Mouse (Mus musculus) spleen, adult 2 months (tissue): ENCODE measurements around the gene Slco1a6. TPM values are rescaled to one million over a fixed set of nuclear protein-coding genes. Genes with fewer than 3 reads are reported as not detected.
"Not testable (repeated sequence)": the region's sequence is repeated elsewhere in the genome, so short reads cannot be mapped to it uniquely, and the experiment has no call there.

Source experiments
- DNase-seq, 2 experiments: peaks; one replicate each; pipeline versions ENCODE4 v3.0.0 to v3.0.0-alpha.2; 2012 to 2021; ENCODE audit warnings: low spot score in 2 of 2, low read depth in 1 of 2
- H3K27ac ChIP-seq: fragments of 200-500 bp; 2 replicates; pipeline ENCODE4 v1.5.1; 2012; ENCODE audit warnings: low read length, inconsistent platforms; ENCODE audit not compliant: insufficient read depth
- H3K27me3 ChIP-seq: fragments of 200-500 bp; 2 replicates; pipeline ENCODE4 v1.6.1; 2012; ENCODE audit warnings: mild to moderate bottlenecking, moderate library complexity, low read length, inconsistent platforms; ENCODE audit not compliant: control insufficient read depth, insufficient read depth
- H3K36me3 ChIP-seq: fragments of 200-500 bp; 2 replicates; pipeline ENCODE4 v1.6.1; 2012; ENCODE audit warnings: mild to moderate bottlenecking, low read length, inconsistent platforms; ENCODE audit not compliant: control insufficient read depth, insufficient read depth
- H3K4me1 ChIP-seq: fragments of 200-500 bp; 2 replicates; pipeline ENCODE4 v1.6.1; 2011; ENCODE audit warnings: inconsistent platforms; ENCODE audit not compliant: control insufficient read depth, insufficient read depth, insufficient read length
- H3K4me3 ChIP-seq: fragments of 200-500 bp; 2 replicates; pipeline ENCODE4 v1.5.1; 2011; ENCODE audit warnings: mild to moderate bottlenecking, inconsistent platforms; ENCODE audit not compliant: insufficient read depth, insufficient read length; ENCODE audit errors: extremely low read depth
- CTCF ChIP-seq: fragments of 200-500 bp; IDR thresholded peaks from 2 replicates; pipeline ENCODE4 v1.5.1; 2011; ENCODE audit warnings: mild to moderate bottlenecking, inconsistent platforms; ENCODE audit not compliant: insufficient read depth, insufficient read length, insufficient replicate concordance; ENCODE audit errors: extremely low read depth
- POLR2A ChIP-seq: fragments of 200-500 bp; IDR thresholded peaks from 2 replicates; pipeline ENCODE4 v1.6.1; 2011; ENCODE audit warnings: low read depth, low read length, inconsistent platforms
- WGBS: fragments of 180-500 bp; shearing (Covaris S2); methylation state at CpG from one replicate; pipeline ENCODE4 v1.1.7; 2018; 5-methylcytosine and 5-hydroxymethylcytosine counted together
- polyA plus RNA-seq: library from polyadenylated mRNA; depleted of rRNA; stranded (reverse); fragments of >200 nt; gene quantifications from 2 replicates; pipeline ENCODE4 v1.2.3, GENCODE M21; 2012

Slco1a6 gene
- polyA plus RNA-seq, 1 experiment = not detected

DNA sequence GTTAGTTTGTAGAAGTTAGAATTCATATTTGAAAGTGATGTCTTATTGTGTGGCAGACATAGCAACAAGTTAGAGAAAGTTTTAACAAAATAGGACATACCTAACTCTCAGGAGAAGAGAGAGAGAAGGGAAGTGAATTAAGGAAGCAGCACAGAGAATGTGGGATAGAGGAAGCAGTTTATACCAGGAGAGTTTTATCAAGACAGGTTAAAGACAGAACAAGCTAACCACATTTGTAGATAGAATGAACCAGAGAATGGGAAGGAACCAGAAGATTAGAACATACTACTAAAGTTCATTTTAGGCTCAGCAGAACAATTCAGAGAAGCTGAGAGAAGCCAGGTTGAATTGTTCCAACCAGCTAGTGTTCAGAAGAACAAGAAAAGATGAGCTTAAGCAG lies 7.8 kb downstream of the Slco1a6 start:
- no peaks in the 10 kb centered on the region for H3K4me1 ChIP-seq
- no peak for TF ChIP-seq CTCF
- no peak for TF ChIP-seq POLR2A
- H3K27ac ChIP-seq = no peak overlapping the region
- H3K4me3 ChIP-seq = no peak overlapping the region
- H3K36me3 ChIP-seq = no peaks in the 10 kb centered on the region
- no peaks in the 10 kb centered on the region for H3K27me3 ChIP-seq
- DNase-seq = no peak

- no peaks in the 10 kb centered on the region for H3K27me3 ChIP-seq
- TF ChIP-seq POLR2A (no peak), CTCF (no peak)
- 80% methylated on average over 8 of the region's 8 CpGs for WGBS
Measured at GRCm38 (mm10) chr6:142194245-142194644, 14.1 kb downstream of the Slco1a6 start.

GRCm38 (mm10) chr6:142191962-142192361 lies 16.4 kb downstream of the Slco1a6 start:
- 59% methylated on average over 1 of the region's 1 CpGs for WGBS
- no peak overlapping the region for H3K27ac ChIP-seq
- no peak overlapping the region for H3K4me3 ChIP-seq
- H3K36me3 ChIP-seq = no peaks in the 10 kb centered on the region
- no peak for DNase-seq
- H3K4me1 ChIP-seq = no peaks in the 10 kb centered on the region
- H3K27me3 ChIP-seq = no peaks in the 10 kb centered on the region
- TF ChIP-seq CTCF (no peak), POLR2A (no peak)

More at GRCm38 (mm10) chr6:142194245-142194644, 14.1 kb downstream of the Slco1a6 start:
- no peaks in the 10 kb centered on the region for H3K36me3 ChIP-seq
- no peak overlapping the region for H3K4me3 ChIP-seq
- no peak overlapping the region for H3K27ac ChIP-seq
- DNase-seq = no peak
- H3K4me1 ChIP-seq = no peaks in the 10 kb centered on the region

DNA sequence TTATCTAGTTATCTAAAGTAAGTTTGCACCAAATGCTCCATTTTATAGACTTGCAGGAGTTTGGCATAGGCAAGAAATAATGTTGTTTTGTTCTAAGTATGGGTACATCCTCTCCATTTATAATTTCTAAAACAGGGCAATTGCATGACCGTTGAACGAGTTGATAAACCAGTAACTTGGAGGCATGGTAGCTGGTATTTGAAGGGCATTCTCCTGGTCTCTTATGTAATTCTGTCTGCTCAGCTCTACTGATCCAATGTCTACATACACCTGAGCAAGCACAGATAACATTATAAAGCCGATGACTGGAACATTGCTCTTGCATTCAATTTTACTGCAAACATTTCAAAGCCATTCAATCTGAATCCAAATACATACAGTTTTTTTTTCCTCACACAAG lies 20.9 kb downstream of the Slco1a6 start:
- H3K4me3 ChIP-seq = no peak overlapping the region
- H3K27me3 ChIP-seq = no peaks in the 10 kb centered on the region
- 93% methylated on average over 3 of the region's 3 CpGs for WGBS
- DNase-seq = no peak
- H3K4me1 ChIP-seq = no peaks in the 10 kb centered on the region
- no peak overlapping the region for H3K27ac ChIP-seq
- no peaks in the 10 kb centered on the region for H3K36me3 ChIP-seq
- TF ChIP-seq POLR2A (no peak), CTCF (no peak)

GRCm38 (mm10) chr6:142185868-142186415 lies 22.4 kb downstream of the Slco1a6 start:
- Histone ChIP-seq H3K4me3 (no peak overlapping the region), H3K36me3 (no peaks in the 10 kb centered on the region), H3K4me1 (no peaks in the 10 kb centered on the region), H3K27me3 (no peaks in the 10 kb centered on the region), H3K27ac (no peak overlapping the region)
- DNase-seq = no peak
- no peak for TF ChIP-seq POLR2A
- no peak for TF ChIP-seq CTCF
- 72% methylated on average over 2 of the region's 2 CpGs for WGBS

DNA sequence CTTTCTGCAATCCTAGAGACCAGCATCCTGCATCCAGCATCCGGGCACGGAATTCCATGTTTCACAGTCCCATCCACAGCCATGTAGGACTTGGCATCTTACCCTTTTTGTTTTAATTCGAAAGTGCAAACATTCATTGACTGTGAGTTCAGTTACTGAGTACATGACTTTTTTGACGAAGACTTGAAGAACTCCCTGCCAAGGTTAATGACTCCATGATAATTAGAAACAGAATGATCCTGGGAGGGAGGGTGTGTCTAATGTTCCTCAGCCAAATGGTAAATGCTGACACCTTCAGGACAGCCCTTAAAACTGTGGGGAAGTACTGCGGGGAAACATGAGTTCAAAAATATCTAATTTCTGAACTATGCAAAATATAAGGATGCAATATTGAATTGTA lies 44.9 kb downstream of the Slco1a6 start:
- no peaks in the 10 kb centered on the region for H3K36me3 ChIP-seq
- no peaks in the 10 kb centered on the region for H3K4me1 ChIP-seq
- H3K4me3 ChIP-seq = no peak overlapping the region
- WGBS = 76% methylated on average over 5 of the region's 5 CpGs
- H3K27me3 ChIP-seq = no peaks in the 10 kb centered on the region
- H3K27ac ChIP-seq = no peak overlapping the region
- DNase-seq = no peak
- no peak for TF ChIP-seq CTCF
- TF ChIP-seq POLR2A = no peak

DNA sequence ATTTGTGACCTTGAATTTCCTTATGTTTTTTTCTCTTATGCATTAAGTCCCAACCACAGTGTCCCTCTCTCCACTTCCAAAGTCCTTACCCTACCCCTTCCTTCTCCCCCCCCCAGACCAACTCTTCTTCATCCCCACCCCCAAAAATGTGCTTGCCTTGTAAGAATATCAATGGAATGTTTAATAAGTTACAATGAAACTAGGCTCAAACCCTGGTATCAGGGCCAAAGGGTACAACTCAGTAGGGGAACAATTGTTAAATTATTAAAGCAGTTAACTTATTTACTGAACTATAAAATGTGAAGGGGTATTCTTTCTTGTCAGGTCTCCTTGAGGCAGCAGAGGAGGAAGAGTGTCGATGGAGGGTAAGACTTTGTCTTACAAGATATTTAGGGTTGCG lies 47.1 kb downstream of the Slco1a6 start:
- Histone ChIP-seq H3K4me1 (no peaks in the 10 kb centered on the region), H3K4me3 (no peak overlapping the region), H3K27me3 (no peaks in the 10 kb centered on the region), H3K27ac (no peak overlapping the region), H3K36me3 (no peaks in the 10 kb centered on the region)
- DNase-seq = no peak
- TF ChIP-seq POLR2A (no peak), CTCF (no peak)
- WGBS = 95% methylated on average over 2 of the region's 2 CpGs

DNA sequence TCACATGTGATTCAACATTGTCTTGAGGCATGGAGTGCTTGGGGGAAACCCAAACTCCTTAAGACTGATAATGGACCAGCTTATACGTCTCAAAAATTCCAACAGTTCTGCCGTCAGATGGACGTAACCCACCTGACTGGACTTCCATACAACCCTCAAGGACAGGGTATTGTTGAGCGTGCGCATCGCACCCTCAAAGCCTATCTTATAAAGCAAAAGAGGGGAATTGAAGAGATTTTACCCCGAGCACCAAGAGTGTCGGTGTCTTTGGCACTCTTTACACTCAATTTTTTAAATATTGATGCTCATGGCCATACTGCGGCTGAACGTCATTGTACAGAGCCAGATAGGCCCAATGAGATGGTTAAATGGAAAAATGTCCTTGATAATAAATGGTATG lies 54.2 kb downstream of the Slco1a6 start:
- DNase-seq, H3K4me1 ChIP-seq, H3K36me3 ChIP-seq, H3K4me3 ChIP-seq, H3K27me3 ChIP-seq, H3K27ac ChIP-seq: not testable (repeated sequence)
- 89% methylated on average over 6 of the region's 10 CpGs for WGBS
